Mouse (Mus musculus) left cerebral cortex, adult 11 months (tissue): Measurements from ENCODE around the gene Lix1.

ENCODE experiments used
- DNase-seq: peaks from one replicate; pipeline ENCODE4 v3.0.0; 2022; ENCODE audit warnings: low spot score

Lix1 gene

DNA sequence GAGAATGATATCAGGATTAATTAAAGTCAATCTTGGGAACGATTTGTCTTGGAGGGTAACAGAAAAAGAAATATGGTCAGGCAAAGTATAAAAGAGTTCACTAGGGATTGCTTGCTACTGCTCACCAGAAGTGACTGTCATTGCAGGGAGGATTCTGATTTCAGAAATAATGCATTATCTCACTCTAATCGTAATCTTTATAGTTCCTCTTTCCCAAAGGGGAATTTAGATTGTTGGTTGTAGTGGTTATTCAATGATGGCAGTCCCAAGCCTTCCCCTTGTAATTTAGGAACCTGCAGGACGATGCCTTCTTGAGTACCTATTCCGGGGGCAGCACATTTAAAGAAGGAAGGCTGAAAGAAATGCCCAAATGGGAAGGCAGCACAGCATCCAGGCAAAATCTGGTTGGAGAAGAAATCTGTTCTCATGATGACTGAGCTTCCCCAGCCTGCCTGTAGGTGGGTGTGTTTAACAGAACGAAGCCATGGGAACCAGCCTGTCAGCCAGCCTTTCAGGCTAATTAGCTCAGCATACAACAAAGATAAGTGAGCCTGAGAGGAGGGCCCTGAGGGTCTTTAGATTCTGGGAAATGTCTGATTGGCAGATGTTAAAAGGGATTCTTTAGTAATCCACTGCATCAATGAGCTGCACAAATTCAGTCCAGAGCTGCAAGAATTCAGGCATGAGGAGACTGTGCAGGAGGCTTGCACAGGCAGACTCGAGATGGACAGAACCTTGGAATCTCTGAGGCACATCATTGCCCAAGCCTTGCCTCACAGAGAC is at the start of gene Lix1:
Gene Lix1 (plus strand): TSS at position 451 of the 783 bp plus-strand sequence.
- peak; percentile 66 for DNase-seq

- no peak for DNase-seq
Measured at GRCm38 (mm10) chr17:17373550-17373917, 28.9 kb upstream of the Lix1 start.

- DNase-seq = peak; percentile 90
Measured at GRCm38 (mm10) chr17:17373918-17374910, 28.3 kb upstream of the Lix1 start, which contains the start of gene Riok2. Gene Riok2 (plus strand): TSS chr17:17374309.

- DNase-seq = no peak
Measured at GRCm38 (mm10) chr17:17375581-17375980, 26.9 kb upstream of the Lix1 start.

GRCm38 (mm10) chr17:17383703-17384102 is 18.8 kb upstream of the Lix1 start:
- no peak for DNase-seq

GRCm38 (mm10) chr17:17384502-17384901 is 18.0 kb upstream of the Lix1 start:
- DNase-seq = no peak

GRCm38 (mm10) chr17:17386117-17386516 is 16.4 kb upstream of the Lix1 start:
- no peak for DNase-seq

DNA sequence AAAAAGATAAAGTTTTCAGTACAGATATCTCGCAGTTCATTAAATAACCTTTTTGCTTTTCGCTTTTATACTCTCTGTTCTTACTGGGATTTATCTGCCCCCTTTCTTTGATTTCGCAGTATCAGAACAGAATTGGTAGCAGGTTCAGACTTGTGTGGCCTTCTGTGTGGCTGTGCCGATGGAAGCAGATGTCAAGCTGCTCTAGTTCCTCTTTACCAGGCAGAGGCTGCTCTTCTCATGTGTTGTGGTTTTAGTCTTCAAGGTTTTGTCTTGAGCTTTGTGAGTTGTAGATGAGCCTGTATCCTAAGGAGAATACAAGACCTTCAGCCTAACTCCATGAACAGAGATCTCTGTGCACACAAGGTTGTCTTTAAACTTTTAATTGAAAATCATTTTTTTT is 10.6 kb upstream of the Lix1 start:
- DNase-seq = no peak

DNA sequence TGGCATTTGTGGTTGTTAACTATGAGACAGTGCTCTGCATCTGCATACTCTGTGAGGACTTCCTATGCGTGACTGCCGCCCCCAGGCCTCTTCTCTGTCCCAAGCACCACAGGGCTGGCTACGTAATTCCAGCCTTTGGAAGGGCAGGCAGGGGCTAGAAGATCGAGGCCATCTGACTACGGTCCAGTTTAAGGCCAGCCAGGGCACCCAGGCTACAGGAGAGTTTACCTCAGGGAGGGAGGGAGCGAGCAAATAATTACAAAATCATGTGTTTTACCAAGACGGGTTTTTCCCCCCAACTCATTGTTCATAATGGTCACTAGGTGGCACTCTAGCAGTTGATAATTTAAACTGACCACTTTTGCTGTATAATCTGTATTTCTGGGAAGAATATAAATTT is 9.6 kb upstream of the Lix1 start:
- DNase-seq = no peak

DNA sequence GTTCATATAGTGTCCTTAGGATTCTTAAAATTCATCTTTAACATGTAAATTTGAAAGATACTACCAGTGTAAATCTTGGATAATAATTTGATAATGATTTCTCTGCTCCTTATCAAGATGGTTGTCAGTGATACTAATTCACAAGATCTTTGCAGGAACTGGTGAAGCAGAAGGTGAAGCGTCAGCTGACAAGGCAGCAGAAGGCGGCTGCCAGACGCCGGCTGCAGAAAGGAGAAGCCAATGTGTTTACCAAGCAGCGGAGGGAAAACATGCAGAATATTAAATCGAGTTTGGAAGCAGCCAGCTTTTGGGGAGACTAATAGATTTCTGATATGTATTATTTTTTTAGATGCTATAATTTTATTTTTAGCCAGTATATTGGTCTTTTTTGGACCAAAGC is 9.2 kb upstream of the Lix1 start:
- DNase-seq = no peak

DNA sequence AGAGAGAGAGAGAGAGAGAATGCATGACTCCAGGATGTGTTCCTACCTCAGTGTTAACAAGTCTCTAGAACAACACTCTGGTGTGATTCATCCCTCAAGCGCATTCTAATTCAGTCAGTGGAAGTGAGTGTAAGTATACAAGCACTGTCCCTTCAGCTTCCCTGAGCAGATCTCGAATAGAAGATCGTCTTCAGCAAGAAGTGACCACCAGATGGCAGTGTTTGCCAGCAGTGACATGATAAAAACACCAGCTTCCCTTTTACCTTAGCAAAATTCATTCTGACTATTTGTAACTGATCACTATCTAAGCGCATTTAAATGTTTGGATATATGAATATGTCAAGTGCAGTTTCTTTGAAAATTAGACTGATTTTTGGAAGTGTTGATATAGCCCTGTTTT is 8.1 kb upstream of the Lix1 start:
- peak; percentile 73 for DNase-seq

DNA sequence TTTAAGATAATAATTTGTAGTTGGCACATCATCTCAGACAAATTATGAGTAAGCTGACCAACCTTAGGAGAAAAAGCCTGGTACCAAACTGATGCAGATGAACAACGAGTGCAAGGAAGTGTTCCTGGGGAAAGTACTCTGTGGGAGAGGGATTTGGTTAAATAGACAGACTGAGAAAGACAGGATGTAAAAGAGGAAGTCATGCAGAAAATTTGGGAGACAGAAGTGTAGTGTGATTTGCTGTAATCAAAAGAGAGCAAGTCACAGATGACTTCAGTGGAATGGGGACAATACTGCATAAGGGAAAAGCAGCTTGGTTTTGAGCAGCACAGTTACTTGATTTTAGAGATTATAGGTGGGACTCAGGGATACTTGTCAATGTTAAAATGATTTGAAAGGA is 5.6 kb upstream of the Lix1 start:
- DNase-seq = no peak

DNA sequence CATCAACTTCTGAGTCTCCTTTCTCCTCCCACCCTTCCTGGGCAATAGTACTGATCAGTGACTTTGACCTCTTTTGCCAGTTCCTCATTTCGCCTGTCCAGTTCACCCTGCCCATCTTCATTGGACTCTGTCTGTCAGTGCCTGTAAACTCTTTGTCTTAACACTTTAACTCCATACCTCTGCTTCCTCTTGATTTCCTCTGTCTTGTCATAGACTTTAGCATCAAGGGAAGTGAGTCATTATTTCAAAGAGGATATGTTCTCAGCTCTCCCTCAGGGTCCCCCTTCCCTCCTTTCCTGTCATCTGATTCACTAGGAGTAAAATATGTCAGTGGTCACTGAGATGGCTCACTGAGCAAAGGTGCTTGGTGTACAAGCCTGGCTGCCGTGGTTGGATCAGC is 3.8 kb upstream of the Lix1 start:
- DNase-seq = no peak

GRCm38 (mm10) chr17:17403038-17403437 is 566 bp downstream of the Lix1 start:
- DNase-seq = no peak

DNA sequence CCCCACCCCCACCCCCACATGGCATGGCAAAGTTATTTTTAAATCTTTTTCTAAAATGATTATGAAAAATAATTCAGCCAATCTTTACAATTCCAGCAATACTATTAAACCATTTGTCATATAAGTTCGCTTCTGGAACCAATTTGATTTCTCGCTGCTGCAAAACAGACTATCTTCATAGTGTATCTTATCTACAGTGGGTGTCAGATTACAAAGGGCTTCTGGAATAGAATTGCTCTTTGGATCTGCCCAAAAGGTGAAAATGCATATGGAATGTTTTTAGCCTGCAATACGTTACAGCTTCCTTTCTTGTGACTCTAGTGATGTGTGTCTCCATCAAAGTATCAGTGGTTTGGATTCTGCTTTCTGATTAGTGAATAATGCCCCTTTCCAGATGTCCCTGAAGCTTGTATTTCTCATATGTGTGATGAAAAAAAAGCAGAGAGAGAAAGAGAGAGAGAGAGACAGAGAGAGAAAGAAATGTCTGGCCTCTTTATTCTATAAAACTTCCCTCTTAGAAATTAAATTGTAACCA is 1.2 kb downstream of the Lix1 start:
- no peak for DNase-seq

- no peak for DNase-seq
Measured at GRCm38 (mm10) chr17:17404811-17405544, 2.5 kb downstream of the Lix1 start.

- DNase-seq = no peak
Measured at GRCm38 (mm10) chr17:17405606-17406005, 3.1 kb downstream of the Lix1 start.

- DNase-seq = no peak
Measured at GRCm38 (mm10) chr17:17408137-17408536, 5.7 kb downstream of the Lix1 start.

DNA sequence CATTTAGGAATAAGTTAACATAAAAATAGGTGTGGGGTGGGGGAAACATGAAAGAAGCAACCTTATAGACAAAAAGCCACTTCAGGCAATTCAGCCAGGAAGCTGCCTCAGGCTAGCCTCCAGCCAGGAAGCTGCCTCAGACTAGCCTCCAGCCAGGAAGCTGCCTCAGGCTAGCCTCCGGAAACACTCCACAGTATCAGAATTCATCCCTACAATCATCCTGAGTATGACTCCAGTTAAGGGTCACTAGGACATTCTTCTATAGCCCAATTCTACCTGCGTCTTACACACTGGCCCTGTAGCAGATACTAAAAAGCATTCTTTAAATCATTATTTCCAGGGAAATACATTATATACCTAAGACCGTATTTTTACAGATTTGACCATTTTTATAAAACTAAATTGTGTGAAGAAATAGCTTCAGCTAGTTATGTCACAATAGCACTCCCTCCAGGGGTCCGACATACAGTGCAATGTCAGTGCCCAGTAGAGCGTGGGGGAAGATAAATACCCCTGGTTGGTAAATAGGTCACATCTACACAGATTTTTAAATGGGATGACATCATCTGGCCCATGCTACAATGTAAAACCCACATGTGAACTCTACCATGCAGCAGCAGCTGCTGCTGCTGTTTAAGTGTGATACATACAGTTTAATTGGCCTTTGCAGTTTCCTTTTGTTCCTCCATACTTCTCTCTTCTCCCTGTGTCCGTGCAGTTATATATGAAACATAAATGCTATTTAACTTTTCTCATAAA is 6.4 kb downstream of the Lix1 start:
- DNase-seq = no peak

DNA sequence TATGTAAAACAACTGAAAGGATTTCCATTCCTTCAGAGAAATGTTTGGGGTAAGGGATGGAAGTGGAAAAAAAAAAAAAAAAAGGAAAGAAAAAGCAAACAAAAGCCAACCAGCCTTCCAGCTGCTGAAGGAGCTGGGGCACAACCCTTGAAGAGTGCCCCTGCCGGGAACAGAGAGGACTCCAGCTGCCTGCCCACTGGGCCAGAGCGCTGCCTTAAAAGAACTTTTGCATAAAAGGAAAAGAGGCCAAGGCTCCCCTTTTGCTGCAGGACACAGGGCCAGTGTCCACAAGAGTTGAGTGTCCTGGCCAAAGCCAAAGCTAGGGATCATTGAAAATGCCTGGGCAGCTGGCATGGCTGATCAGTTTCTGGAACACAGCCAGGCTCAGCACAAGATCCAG is 7.1 kb downstream of the Lix1 start:
- no peak for DNase-seq

DNA sequence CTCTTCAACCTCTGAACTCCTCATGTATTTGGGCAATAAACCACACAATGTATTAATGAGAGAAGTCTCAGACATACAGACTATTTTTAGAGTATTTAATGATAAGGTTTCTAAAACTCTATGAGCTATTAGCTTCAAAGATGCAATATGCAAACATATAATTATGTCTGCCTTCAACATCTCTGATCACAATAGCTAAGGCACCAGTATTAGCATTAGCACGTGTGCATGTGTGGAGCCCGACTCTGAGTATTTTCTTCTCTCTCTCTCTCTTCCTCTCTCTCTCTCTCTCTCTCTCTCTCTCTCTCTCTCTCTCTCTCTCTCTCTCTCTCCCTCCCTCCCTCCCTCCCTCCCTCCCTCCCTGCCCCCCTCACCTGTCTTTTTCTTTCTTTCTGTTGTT is 9.0 kb downstream of the Lix1 start:
- DNase-seq = no peak
